Mouse (Mus musculus) MEL (cell line): ENCODE measurements at regions not wholly inside any gene's neighbourhood (a gene's known extent, or its start where the extent isn't known, plus 50 kb on each side); places are given as distances from the start of the nearest gene placed in this dataset.

ENCODE experiments used
- DNase-seq: peaks from one replicate; pipeline ENCODE4 v3.0.0; 2011; ENCODE audit warnings: low read depth, low spot score
- H3K27ac ChIP-seq: 2 replicates; pipeline ENCODE4 v1.5.1; 2012; ENCODE audit warnings: low read depth, mild to moderate bottlenecking, control low read depth, low read length, moderate library complexity; ENCODE audit not compliant: control insufficient read depth
- H3K27me3 ChIP-seq, 2 experiments: fragments of 150-350 bp in 1 of 2; sonication (generic) in 1 of 2; 2 replicates each; pipeline ENCODE4 v1.6.1; 2012; ENCODE audit warnings: low read length in 2 of 2, mild to moderate bottlenecking in 2 of 2, improper control_type of control experiment in 1 of 2, moderate library complexity in 1 of 2; ENCODE audit not compliant: insufficient read depth in 2 of 2, control insufficient read depth in 1 of 2
- H3K36me3 ChIP-seq, 2 experiments: 2 replicates each; pipeline ENCODE4 v1.6.1; 2012 to 2014; ENCODE audit warnings: low read length in 2 of 2, improper control_type of control experiment in 1 of 2, inconsistent platforms in 1 of 2, mild to moderate bottlenecking in 1 of 2; ENCODE audit not compliant: insufficient read depth in 2 of 2, control insufficient read depth in 1 of 2
- H3K4me1 ChIP-seq, 2 experiments: fragments of 150-350 bp in 1 of 2; sonication (generic) in 1 of 2; 2 replicates each; pipeline ENCODE4 v1.6.1; 2012; ENCODE audit warnings: low read length in 2 of 2, improper control_type of control experiment in 1 of 2, mild to moderate bottlenecking in 1 of 2; ENCODE audit not compliant: insufficient read depth in 2 of 2, control insufficient read depth in 1 of 2
- H3K4me3 ChIP-seq, 2 experiments: fragments of 150-350 bp in 1 of 2; sonication (generic) in 1 of 2; 2 replicates each; pipeline ENCODE4 v1.5.1; 2012; ENCODE audit warnings: low read depth in 2 of 2, low read length in 2 of 2, mild to moderate bottlenecking in 2 of 2, moderate library complexity in 2 of 2, control low read depth in 1 of 2, improper control_type of control experiment in 1 of 2; ENCODE audit not compliant: control insufficient read depth in 1 of 2, insufficient read depth in 1 of 2
- H3K79me2 ChIP-seq: 2 replicates; pipeline ENCODE4 v1.6.1; 2012; ENCODE audit warnings: mild to moderate bottlenecking, low read length, moderate library complexity; ENCODE audit not compliant: control insufficient read depth, poor library complexity, insufficient read depth
- H3K9ac ChIP-seq: 2 replicates; pipeline ENCODE4 v1.6.1; 2012; ENCODE audit warnings: low read depth, mild to moderate bottlenecking, control low read depth, low read length, moderate library complexity; ENCODE audit not compliant: control insufficient read depth, poor library complexity, severe bottlenecking
- H3K9me3 ChIP-seq: fragments of 150-350 bp; sonication (generic); replicated peaks from 2 replicates; pipeline ENCODE4 v1.6.1; 2012; ENCODE audit warnings: mild to moderate bottlenecking, low read length, improper control_type of control experiment, moderate library complexity; ENCODE audit not compliant: insufficient read depth
- BHLHE40 ChIP-seq: IDR thresholded peaks from 2 replicates; pipeline ENCODE4 v1.6.1; 2012; ENCODE audit warnings: low read depth, mild to moderate bottlenecking, inconsistent platforms, low read length, improper control_type of control experiment, borderline replicate concordance
- CHD1 ChIP-seq: IDR thresholded peaks from 2 replicates; pipeline ENCODE4 v1.6.1; 2012; ENCODE audit warnings: low read depth, mild to moderate bottlenecking, inconsistent platforms, low read length, improper control_type of control experiment
- CHD2 ChIP-seq: IDR thresholded peaks from 2 replicates; pipeline ENCODE4 v1.6.1; 2011; ENCODE audit warnings: low read length, improper control_type of control experiment
- CTCF ChIP-seq, 3 experiments: IDR thresholded peaks in 2 of 3; conservative IDR thresholded peaks in 1 of 3; 2 replicates each; pipeline ENCODE4 v1.5.1; 2011 to 2012; ENCODE audit warnings: low read length in 3 of 3, low read depth in 2 of 3, mild to moderate bottlenecking in 2 of 3, improper control_type of control experiment in 1 of 3, inconsistent platforms in 1 of 3, mixed read lengths in 1 of 3, moderate library complexity in 1 of 3; ENCODE audit not compliant: control insufficient read depth in 1 of 3, insufficient read depth in 1 of 3, poor library complexity in 1 of 3, severe bottlenecking in 1 of 3
- ELF1 ChIP-seq: IDR thresholded peaks from 2 replicates; pipeline ENCODE4 v1.6.1; 2014; ENCODE audit warnings: low read depth, mild to moderate bottlenecking, inconsistent platforms, low read length, improper control_type of control experiment, moderate library complexity
- ETS1 ChIP-seq: IDR thresholded peaks from 2 replicates; pipeline ENCODE4 v1.6.1; 2012; ENCODE audit warnings: low read depth, mild to moderate bottlenecking, inconsistent platforms, low read length, improper control_type of control experiment, moderate library complexity
- GATA1 ChIP-seq: IDR thresholded peaks from 2 replicates; pipeline ENCODE4 v1.6.1; 2011; ENCODE audit warnings: low read depth, low read length, improper control_type of control experiment
- HCFC1 ChIP-seq: IDR thresholded peaks from 2 replicates; pipeline ENCODE4 v1.6.1; 2012; ENCODE audit warnings: low read depth, mild to moderate bottlenecking, inconsistent platforms, low read length, improper control_type of control experiment, moderate library complexity
- JUND ChIP-seq: IDR thresholded peaks from 2 replicates; pipeline ENCODE4 v1.6.1; 2011; ENCODE audit warnings: low read depth, mild to moderate bottlenecking, improper control_type of control experiment, low read length
- KAT2A ChIP-seq: conservative IDR thresholded peaks from 2 replicates; pipeline ENCODE4 v1.6.1; 2012; ENCODE audit warnings: low read depth, low read length, improper control_type of control experiment, inconsistent platforms
- MAX ChIP-seq: IDR thresholded peaks from 2 replicates; pipeline ENCODE4 v1.6.1; 2011; ENCODE audit warnings: low read length, improper control_type of control experiment
- MAZ ChIP-seq: IDR thresholded peaks from 2 replicates; pipeline ENCODE4 v1.6.1; 2012; ENCODE audit warnings: low read depth, mild to moderate bottlenecking, inconsistent platforms, low read length, improper control_type of control experiment
- MEF2A ChIP-seq: IDR thresholded peaks from 2 replicates; pipeline ENCODE4 v1.6.1; 2014; ENCODE audit warnings: low read depth, mild to moderate bottlenecking, inconsistent platforms, low read length, improper control_type of control experiment; ENCODE audit not compliant: poor library complexity, insufficient replicate concordance, severe bottlenecking; ENCODE audit errors: extremely low read depth
- MXI1 ChIP-seq: IDR thresholded peaks from 2 replicates; pipeline ENCODE4 v1.6.1; 2011; ENCODE audit warnings: mild to moderate bottlenecking, low read depth, low read length, improper control_type of control experiment
- MYB ChIP-seq: IDR thresholded peaks from 2 replicates; pipeline ENCODE4 v1.6.1; 2011; ENCODE audit warnings: mild to moderate bottlenecking, low read depth, low read length, improper control_type of control experiment
- MYC ChIP-seq: IDR thresholded peaks from 2 replicates; pipeline ENCODE4 v1.6.1; 2011; ENCODE audit warnings: low read depth, mild to moderate bottlenecking, low read length, improper control_type of control experiment, moderate library complexity
- NELFE ChIP-seq: IDR thresholded peaks from 2 replicates; pipeline ENCODE4 v1.6.1; 2011; ENCODE audit warnings: low read depth, low read length, improper control_type of control experiment
- NRF1 ChIP-seq: IDR thresholded peaks from 2 replicates; pipeline ENCODE4 v1.6.1; 2014; ENCODE audit warnings: low read depth, mild to moderate bottlenecking, inconsistent platforms, low read length, improper control_type of control experiment, moderate library complexity; ENCODE audit not compliant: poor library complexity, insufficient read depth, severe bottlenecking
- POLR2A ChIP-seq, 2 experiments: IDR thresholded peaks; 2 replicates each; pipeline ENCODE4 v1.6.1; 2011 to 2012; ENCODE audit warnings: low read length in 2 of 2, mild to moderate bottlenecking in 2 of 2, control low read depth in 1 of 2, improper control_type of control experiment in 1 of 2, low read depth in 1 of 2, moderate library complexity in 1 of 2; ENCODE audit not compliant: control insufficient read depth in 1 of 2, insufficient read depth in 1 of 2, poor library complexity in 1 of 2
- RCOR1 ChIP-seq: IDR thresholded peaks from 2 replicates; pipeline ENCODE4 v1.6.1; 2012; ENCODE audit warnings: low read depth, mild to moderate bottlenecking, inconsistent platforms, low read length, improper control_type of control experiment
- SIN3A ChIP-seq: IDR thresholded peaks from 2 replicates; pipeline ENCODE4 v1.6.1; 2012; ENCODE audit warnings: low read length, improper control_type of control experiment, inconsistent platforms
- SMC3 ChIP-seq: IDR thresholded peaks from 2 replicates; pipeline ENCODE4 v1.6.1; 2011; ENCODE audit warnings: low read depth, low read length, improper control_type of control experiment
- TBP ChIP-seq: IDR thresholded peaks from 2 replicates; pipeline ENCODE4 v1.8.0; 2011; ENCODE audit warnings: low read depth, low read length, improper control_type of control experiment
- UBTF ChIP-seq: IDR thresholded peaks from 2 replicates; pipeline ENCODE4 v1.6.1; 2012; ENCODE audit warnings: low read depth, mild to moderate bottlenecking, inconsistent platforms, low read length, improper control_type of control experiment, moderate library complexity, borderline replicate concordance; ENCODE audit not compliant: insufficient read depth
- USF1 ChIP-seq: IDR thresholded peaks from 2 replicates; pipeline ENCODE4 v1.6.1; 2014; ENCODE audit warnings: low read depth, mild to moderate bottlenecking, inconsistent platforms, low read length, improper control_type of control experiment, moderate library complexity
- USF2 ChIP-seq, 2 experiments: IDR thresholded peaks; 2 replicates each; pipeline ENCODE4 v1.6.1; 2011 to 2012; ENCODE audit warnings: improper control_type of control experiment in 2 of 2, low read length in 2 of 2, borderline replicate concordance in 1 of 2, inconsistent platforms in 1 of 2, low read depth in 1 of 2, mild to moderate bottlenecking in 1 of 2; ENCODE audit not compliant: insufficient read depth in 1 of 2
- ZC3H11A ChIP-seq: IDR thresholded peaks from 2 replicates; pipeline ENCODE4 v1.6.1; 2012; ENCODE audit warnings: low read depth, mild to moderate bottlenecking, inconsistent platforms, low read length, improper control_type of control experiment
- ZKSCAN1 ChIP-seq: IDR thresholded peaks from 2 replicates; pipeline ENCODE4 v1.6.1; 2012; ENCODE audit warnings: low read depth, mild to moderate bottlenecking, inconsistent platforms, low read length, improper control_type of control experiment, moderate library complexity
- ZMIZ1 ChIP-seq: IDR thresholded peaks from 2 replicates; pipeline ENCODE4 v1.6.1; 2012; ENCODE audit warnings: low read depth, mild to moderate bottlenecking, inconsistent platforms, low read length, improper control_type of control experiment, moderate library complexity
- ZNF384 ChIP-seq: IDR thresholded peaks from 2 replicates; pipeline ENCODE4 v1.6.1; 2012; ENCODE audit warnings: low read depth, mild to moderate bottlenecking, inconsistent platforms, low read length, improper control_type of control experiment

- H3K27me3 ChIP-seq: no peaks in the 10 kb centered on the region
- H3K27ac ChIP-seq: peak overlapping the region; percentile 87
- H3K4me3 ChIP-seq: no peak overlapping the region
- no peak overlapping the region for H3K9ac ChIP-seq
- no peak for DNase-seq
- H3K36me3 ChIP-seq: peaks cover 0 to 38% of the 10 kb centered on the region in 2 experiments; a peak in 2 of 4 replicates
- no peaks in the 10 kb centered on the region for H3K9me3 ChIP-seq
- H3K79me2 ChIP-seq: no peaks in the 10 kb centered on the region
- TF ChIP-seq USF2 (IDR thresholded peaks at IDR 0.05; ENCODE audit: borderline replicate concordance in 1 of 2, insufficient read depth in 1 of 2, low read depth in 1 of 2, low read length in 2 of 2): no peak
- TF ChIP-seq GATA1: no peak
- no peak for TF ChIP-seq CHD1
- no peak for TF ChIP-seq SMC3
- no peak for TF ChIP-seq HCFC1
- TF ChIP-seq POLR2A (IDR thresholded peaks at IDR 0.05; ENCODE audit: control insufficient read depth in 1 of 2, insufficient read depth in 1 of 2, low read depth in 1 of 2, low read length in 2 of 2, poor library complexity in 1 of 2): no peak
- no peak for TF ChIP-seq MXI1
- no peak for TF ChIP-seq MAX
- no peak for TF ChIP-seq ZNF384
- no peak for TF ChIP-seq ELF1
- TF ChIP-seq MYC: no peak
- TF ChIP-seq MEF2A: no peak
- TF ChIP-seq MAZ: no peak
- no peak for TF ChIP-seq TBP
- no peak for TF ChIP-seq RCOR1
- TF ChIP-seq NRF1: no peak
- no peak for TF ChIP-seq ETS1
- TF ChIP-seq CHD2: no peak
- no peak for TF ChIP-seq USF1
- TF ChIP-seq CTCF (IDR thresholded peaks at IDR 0.05 in 2 of 3, conservative IDR thresholded peaks at IDR 0.05 in 1 of 3; ENCODE audit: control insufficient read depth in 1 of 3, insufficient read depth in 1 of 3, low read depth in 2 of 3, low read length in 3 of 3, poor library complexity in 1 of 3, severe bottlenecking in 1 of 3): no peak
- H3K4me1 ChIP-seq: peaks cover 23 to 50% of the 10 kb centered on the region in 2 experiments
These were observed 96.7 kb downstream of the Rchy1 start for GRCm38 (mm10) chr5:91866184-91866583.

GRCm38 (mm10) chr5:91865365-91865764 is 97.5 kb downstream of the Rchy1 start:
- Histone ChIP-seq H3K79me2 (no peaks in the 10 kb centered on the region), H3K4me1 (peaks cover 23 to 58% of the 10 kb centered on the region in 2 experiments), H3K36me3 (peaks cover 0 to 44% of the 10 kb centered on the region in 2 experiments; a peak in 2 of 4 replicates), H3K9ac (peak overlapping the region; percentile 41), H3K4me3 (no peak overlapping the region), H3K27me3 (no peaks in the 10 kb centered on the region), H3K27ac (peak overlapping the region; percentile 87), H3K9me3 (no peaks in the 10 kb centered on the region)
- DNase-seq: peak; percentile 80
- TF ChIP-seq CTCF (IDR thresholded peaks at IDR 0.05 in 2 of 3, conservative IDR thresholded peaks at IDR 0.05 in 1 of 3; ENCODE audit: control insufficient read depth in 1 of 3, insufficient read depth in 1 of 3, low read depth in 2 of 3, low read length in 3 of 3, poor library complexity in 1 of 3, severe bottlenecking in 1 of 3) (no peak), SMC3 (no peak; the same call in 1 of the 2 replicates), SIN3A (peak; percentile 91), KAT2A (no peak), ZC3H11A (no peak), MYB (0 out of 2 replicates have a peak, but pooled peaks have one; percentile 33), UBTF (no peak), CHD2 (no peak), NRF1 (no peak), RCOR1 (peak; percentile 86), ZMIZ1 (no peak), ETS1 (peak; percentile 94), NELFE (no peak; the same call in 1 of the 2 replicates), MXI1 (no peak), BHLHE40 (no peak), ZNF384 (no peak), GATA1 (peak; percentile 97), ZKSCAN1 (no peak), MAX (no peak), TBP (no peak), JUND (no peak)
